Mouse (Mus musculus): Measurements from ENCODE around the gene 1700056E22Rik. TPM values are rescaled to one million over a fixed set of nuclear protein-coding genes. Genes with fewer than 3 reads are reported as not detected.

1700056E22Rik gene
- total RNA-seq, 2 experiments from 2014 or later: 0.51 TPM; not detected in 1

- no peak for ATAC-seq (replicated peaks; ENCODE audit: low FRiP score, poor library complexity, severe bottlenecking)
Observed at GRCm38 (mm10) chr1:184025079-184025478, 9.0 kb downstream of the 1700056E22Rik start.

- no peak for ATAC-seq (replicated peaks; ENCODE audit: low FRiP score, poor library complexity, severe bottlenecking)
Observed at GRCm38 (mm10) chr1:184024631-184025030, 9.5 kb downstream of the 1700056E22Rik start.

DNA sequence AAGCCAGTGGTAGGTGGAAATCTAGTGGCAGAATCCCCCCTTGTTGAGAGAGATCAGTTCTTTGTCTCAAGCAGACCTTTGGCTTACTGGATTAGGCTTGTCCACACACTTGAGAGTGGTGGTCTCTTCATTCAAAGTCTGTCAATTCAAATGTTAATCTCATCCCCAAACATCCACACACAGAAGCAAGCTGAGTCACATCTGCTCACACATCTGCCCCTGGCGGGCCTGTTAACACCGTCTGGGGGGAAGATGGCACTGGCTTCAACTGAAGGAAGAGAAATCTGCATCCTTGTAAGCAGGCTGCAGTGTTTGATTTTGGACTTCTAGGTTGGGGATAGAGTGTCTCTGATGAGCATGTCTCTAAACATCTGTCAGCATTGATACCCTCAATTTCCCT is 10.1 kb downstream of the 1700056E22Rik start:
- no peak for ATAC-seq (replicated peaks; ENCODE audit: low FRiP score, poor library complexity, severe bottlenecking)

DNA sequence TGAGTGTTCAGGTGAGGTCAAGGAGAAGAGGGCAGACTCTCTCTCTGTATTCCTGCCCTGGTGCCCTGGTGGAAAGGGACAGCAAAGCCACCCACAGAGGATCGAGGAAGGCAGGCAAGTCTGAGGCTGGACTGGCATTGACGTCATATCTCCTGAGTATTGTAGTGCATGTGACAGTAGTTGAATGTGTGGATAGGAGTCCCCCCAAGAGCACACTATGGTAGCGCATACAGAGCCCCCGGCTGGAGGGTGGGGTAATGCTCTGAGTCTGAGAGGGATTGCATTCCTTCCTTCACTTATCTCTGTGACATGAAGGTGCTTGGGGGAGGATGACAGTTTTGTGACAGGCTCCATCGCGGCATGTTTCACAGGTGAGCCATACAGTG is 14.4 kb downstream of the 1700056E22Rik start:
- no peak for ATAC-seq (replicated peaks; ENCODE audit: low FRiP score, poor library complexity, severe bottlenecking)

DNA sequence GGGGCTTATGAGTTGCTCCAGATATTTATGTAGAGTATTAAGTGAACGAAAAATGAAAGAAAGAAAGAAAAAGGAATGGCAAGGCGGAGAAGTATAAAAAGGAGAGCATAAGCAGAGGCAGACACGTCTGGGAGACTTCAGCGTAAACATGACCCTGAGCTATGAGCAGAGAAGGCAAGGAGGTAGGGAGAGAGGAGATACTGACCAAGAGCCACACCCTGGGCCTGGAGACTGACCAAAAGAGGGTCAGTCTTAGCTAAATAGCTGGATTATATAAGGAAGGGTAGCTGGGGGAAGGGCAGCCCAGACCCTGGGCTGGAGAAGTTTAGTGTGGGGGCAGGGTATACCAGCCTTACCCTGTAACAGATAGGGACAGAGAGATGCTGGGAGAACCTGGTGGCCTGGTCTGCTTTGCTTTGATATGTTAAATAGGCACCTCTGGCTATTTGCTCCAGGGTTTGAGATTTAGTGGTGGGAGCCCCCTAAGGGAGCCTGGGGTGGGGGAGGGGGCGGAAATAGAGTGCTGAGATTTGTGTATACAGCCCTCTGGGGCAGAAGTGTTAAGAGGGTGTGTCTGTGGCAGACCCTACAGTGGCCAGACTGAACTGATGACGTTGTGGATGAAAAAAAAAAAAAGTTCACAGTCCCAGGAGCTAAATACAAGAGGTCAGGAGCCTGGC is 14.9 kb downstream of the 1700056E22Rik start:
- no peak for ATAC-seq (replicated peaks; ENCODE audit: low FRiP score, poor library complexity, severe bottlenecking)

DNA sequence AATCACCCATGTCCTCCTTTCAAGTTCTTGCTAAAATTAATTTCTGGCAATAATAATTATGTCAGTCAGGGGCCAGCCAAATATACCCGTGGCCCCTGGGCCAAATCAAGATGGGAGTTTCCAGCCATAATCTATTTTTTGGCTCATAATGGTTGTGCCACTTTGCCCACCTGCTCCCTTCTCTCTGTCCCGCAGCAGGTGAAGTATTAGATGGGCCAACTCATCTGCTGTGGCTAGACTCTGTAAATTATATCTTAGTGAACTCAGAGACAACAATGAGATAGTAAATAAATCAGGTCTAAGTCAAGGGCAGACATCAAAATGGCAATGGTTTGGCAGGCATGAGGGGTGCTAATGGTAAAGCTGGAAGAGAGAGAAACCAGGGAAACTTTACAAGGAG is 16.5 kb downstream of the 1700056E22Rik start:
- no peak for ATAC-seq (replicated peaks; ENCODE audit: low FRiP score, poor library complexity, severe bottlenecking)

- ATAC-seq (replicated peaks; ENCODE audit: low FRiP score, poor library complexity, severe bottlenecking): no peak
Observed at GRCm38 (mm10) chr1:184015995-184016730, 17.9 kb downstream of the 1700056E22Rik start.

GRCm38 (mm10) chr1:184014091-184014490 is 20.0 kb downstream of the 1700056E22Rik start:
- no peak for ATAC-seq (replicated peaks; ENCODE audit: low FRiP score, poor library complexity, severe bottlenecking)

- no peak for ATAC-seq (replicated peaks; ENCODE audit: low FRiP score, poor library complexity, severe bottlenecking)
Observed at GRCm38 (mm10) chr1:184013106-184013505, 21.0 kb downstream of the 1700056E22Rik start, which contains the start of gene Dusp10. TSS of gene Dusp10 (plus strand) at chr1:184013302.

GRCm38 (mm10) chr1:184011311-184011710 is 22.8 kb downstream of the 1700056E22Rik start:
- no peak for ATAC-seq (replicated peaks; ENCODE audit: low FRiP score, poor library complexity, severe bottlenecking)

- no peak for ATAC-seq (replicated peaks; ENCODE audit: low FRiP score, poor library complexity, severe bottlenecking)
Observed at GRCm38 (mm10) chr1:184006086-184006485, 28.0 kb downstream of the 1700056E22Rik start.

DNA sequence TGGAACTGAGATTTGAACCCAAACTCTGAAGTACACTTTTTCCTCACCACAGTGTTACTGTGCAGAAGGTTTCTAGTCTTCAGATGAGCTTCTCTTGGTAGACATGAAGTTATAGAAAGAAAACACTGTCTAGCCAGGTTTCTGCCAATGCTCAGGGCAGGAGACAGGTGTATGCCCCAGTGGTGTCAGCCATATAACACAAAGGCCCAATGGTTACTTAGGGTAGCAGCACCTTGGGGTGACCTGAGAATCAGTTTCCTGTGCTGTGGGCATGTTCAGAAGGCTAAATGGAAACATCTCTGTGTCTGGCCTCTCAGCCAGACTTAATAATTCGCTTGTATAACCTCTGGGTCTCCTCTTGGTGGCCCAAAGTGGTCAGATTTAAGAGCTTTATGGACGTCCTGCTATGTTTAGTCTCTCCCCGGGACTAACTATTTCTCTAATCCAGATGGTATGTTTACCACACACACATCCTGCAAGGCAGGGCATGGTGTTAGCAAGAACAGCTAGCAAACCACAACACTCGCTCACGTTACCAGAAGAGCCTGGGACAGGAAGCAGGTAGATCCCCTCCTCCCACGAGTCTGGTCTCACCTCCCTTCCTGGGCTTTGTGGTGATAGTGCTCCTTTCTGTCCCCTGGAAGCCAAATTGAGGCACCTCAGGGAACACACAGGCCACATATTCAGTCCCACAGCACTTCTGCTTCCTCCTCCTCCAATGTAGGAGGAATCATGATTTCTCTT is 28.6 kb downstream of the 1700056E22Rik start:
- ATAC-seq (replicated peaks; ENCODE audit: low FRiP score, poor library complexity, severe bottlenecking): no peak

GRCm38 (mm10) chr1:184004311-184004710 is 29.8 kb downstream of the 1700056E22Rik start:
- no peak for ATAC-seq (replicated peaks; ENCODE audit: low FRiP score, poor library complexity, severe bottlenecking)

- no peak for ATAC-seq (replicated peaks; ENCODE audit: low FRiP score, poor library complexity, severe bottlenecking)
Observed at GRCm38 (mm10) chr1:184002470-184002869, 31.6 kb downstream of the 1700056E22Rik start.

- no peak for ATAC-seq (replicated peaks; ENCODE audit: low FRiP score, poor library complexity, severe bottlenecking)
Observed at GRCm38 (mm10) chr1:183997207-183997606, 36.9 kb downstream of the 1700056E22Rik start.

DNA sequence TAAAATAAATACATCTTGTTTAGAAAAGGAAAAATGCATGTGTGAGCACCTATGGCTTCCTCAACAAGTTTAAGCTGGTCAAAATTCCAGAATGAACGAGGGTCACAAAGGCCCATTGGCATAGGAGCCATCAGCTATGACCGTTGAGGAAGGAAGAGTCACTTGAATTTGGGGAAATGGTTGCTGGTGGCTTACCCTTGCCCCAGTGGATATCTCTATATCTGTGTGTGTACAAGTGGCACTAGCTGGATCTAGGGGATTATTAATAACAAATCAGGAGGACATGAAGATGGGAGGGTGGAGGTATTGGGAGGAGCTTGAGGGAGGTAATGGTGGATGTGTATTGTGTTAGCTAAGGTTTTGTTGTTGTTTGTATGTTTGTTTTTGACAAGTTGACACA is 42.2 kb downstream of the 1700056E22Rik start:
- ATAC-seq (replicated peaks; ENCODE audit: low FRiP score, poor library complexity, severe bottlenecking): no peak

DNA sequence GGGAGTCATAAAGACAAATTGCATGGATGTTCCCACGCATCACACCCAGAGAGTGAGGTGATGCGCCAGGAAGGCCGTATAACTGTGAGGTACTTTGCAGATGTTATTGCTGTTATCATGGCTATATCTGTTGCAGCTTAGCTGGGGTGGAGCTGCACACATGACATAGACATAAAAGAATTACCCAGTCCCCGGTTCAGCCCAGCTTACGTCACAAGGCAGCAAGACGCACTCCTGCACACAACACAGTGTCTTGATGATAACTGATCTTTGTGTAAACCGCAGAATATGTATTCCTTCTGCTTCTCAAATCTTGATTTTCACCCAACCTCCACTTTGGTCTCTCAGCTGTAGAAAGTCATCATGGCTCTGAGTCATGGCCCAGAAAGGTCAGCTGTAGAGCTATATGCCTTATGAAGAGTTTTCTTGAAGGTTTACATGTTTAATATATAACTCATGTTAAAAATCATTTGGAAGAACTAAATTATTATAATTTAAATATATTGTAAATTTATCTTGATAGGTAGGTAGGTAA is 46.3 kb downstream of the 1700056E22Rik start:
- no peak for ATAC-seq (replicated peaks; ENCODE audit: low FRiP score, poor library complexity, severe bottlenecking)
